Mouse (Mus musculus) layer of hippocampus, postnatal 10 days (tissue): ENCODE results near the gene Psmc3ip. TPM values are rescaled to one million over a fixed set of nuclear protein-coding genes. Genes with fewer than 3 reads are reported as not detected.

Experiments
- DNase-seq, 2 experiments: peaks; one replicate each; pipeline ENCODE4 v3.0.0; 2021; ENCODE audit warnings: low spot score in 2 of 2
- total RNA-seq, 2 experiments: library from RNA; stranded (reverse); gene quantifications; 2 replicates each; pipeline ENCODE4 v1.2.3; 2021

Psmc3ip gene
- total RNA-seq, 2 experiments from 2014 or later, result 5.8 to 7.0 TPM

- DNase-seq, result no peak
These were observed 14.8 kb downstream of the Psmc3ip start for GRCm38 (mm10) chr11:101080421-101080820.

DNA sequence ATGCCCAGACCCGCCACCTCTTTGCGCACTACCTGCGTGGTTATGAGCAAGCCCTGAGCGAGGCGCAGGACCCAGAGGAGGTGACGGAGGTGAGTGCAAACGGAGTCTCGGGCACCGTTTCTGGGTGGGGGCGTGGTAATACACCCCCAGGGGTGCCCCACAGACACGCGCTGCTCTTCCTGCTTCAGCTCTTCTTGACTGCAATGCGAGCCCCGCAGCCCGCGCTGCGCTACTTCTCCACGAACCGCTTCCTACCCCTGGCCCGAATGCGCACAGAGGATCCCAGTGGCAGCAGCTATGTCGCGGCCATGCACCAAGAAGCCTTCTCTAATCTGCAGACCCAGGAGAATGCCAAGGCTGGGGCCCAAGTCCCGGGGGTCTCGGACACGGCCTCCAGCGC, 15.5 kb downstream of the Psmc3ip start:
- DNase-seq, result no peak

GRCm38 (mm10) chr11:101078121-101078520, 17.1 kb downstream of the Psmc3ip start, which contains the start of gene Hsd17b1:
Gene Hsd17b1 (plus strand): TSS chr11:101078411.
- DNase-seq, result no peak

DNA sequence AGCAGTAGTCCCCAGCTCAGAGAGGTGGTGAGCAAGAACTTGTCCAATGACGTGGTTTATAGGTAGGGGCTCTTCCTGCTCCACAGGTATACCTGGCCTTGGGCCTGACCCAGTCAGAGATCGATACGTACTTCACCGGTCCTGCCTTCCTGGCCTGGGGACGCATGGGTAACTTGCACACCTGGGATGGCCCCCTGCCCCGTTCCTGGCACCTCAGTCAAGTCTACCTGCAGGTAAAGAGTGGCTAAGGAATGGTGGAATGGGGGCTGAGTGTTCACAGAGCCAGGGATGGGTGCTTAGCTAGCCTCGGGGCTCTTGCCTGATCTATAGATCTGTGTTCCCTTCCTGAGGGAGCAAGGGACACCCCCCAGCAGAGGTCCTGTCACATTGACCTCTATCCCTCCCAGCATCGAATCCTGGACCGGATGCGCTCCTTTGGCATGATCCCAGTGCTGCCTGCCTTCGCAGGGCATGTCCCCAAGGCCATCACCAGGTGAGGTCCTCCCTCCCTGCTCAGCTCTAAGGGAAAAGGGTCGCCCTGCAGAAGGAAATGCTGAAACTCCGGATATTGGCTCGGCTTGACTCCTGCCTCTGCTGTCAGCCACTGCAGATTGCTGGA, 23.3 kb downstream of the Psmc3ip start:
- DNase-seq, result peak in 1 of 2 experiments; percentile 13

- no peak for DNase-seq
These were observed 24.2 kb downstream of the Psmc3ip start for GRCm38 (mm10) chr11:101070987-101071386.

GRCm38 (mm10) chr11:101070189-101070527, 25.1 kb downstream of the Psmc3ip start:
- DNase-seq, result no peak

DNA sequence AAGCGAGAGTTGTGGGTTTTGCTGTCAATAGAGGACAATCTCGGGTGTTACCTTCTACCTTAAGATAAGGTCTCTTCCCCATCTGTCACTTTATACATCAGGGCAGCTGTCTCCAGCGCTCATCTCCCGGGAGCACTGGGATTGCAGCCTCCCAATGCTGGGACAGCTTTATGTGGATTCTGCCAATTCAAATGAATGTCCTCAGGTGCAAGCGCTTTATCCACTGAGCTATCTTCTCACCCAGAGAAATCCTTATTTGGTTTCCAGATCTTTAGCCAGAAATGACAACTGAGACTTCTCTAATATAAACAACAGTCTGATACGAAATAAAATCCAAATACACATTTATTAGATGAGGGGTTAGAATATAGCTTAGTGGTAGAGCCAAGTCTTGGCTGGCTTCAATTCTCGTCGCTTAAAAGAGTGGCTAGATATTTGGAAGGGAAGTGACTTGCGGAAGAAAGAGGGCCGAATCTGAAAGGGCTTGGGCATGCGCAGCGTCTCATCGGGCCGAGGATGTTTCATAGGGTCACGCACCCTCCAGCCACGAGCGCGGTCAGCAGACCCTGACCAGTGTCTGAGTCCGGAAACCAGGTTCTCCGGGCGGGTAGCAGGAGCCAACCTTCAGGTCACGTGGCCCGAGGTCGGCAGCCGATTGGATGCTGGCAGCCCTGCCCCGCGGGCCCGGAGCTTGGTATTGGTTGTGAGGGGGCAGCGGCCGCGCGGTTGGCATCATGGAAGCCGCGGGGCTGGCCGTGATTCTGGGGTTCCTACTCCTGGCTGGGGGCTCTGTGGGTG, 25.6 kb downstream of the Psmc3ip start, which contains the start of gene Naglu:
Naglu (plus strand) TSS at position 622 of the 798 bp plus-strand sequence.
- peak; percentile 92 to 96 for DNase-seq

GRCm38 (mm10) chr11:101066549-101067412, 28.5 kb downstream of the Psmc3ip start:
- peak; percentile 83 to 88 for DNase-seq

- DNase-seq, result no peak
These were observed 30.2 kb downstream of the Psmc3ip start for GRCm38 (mm10) chr11:101065002-101065401.

DNA sequence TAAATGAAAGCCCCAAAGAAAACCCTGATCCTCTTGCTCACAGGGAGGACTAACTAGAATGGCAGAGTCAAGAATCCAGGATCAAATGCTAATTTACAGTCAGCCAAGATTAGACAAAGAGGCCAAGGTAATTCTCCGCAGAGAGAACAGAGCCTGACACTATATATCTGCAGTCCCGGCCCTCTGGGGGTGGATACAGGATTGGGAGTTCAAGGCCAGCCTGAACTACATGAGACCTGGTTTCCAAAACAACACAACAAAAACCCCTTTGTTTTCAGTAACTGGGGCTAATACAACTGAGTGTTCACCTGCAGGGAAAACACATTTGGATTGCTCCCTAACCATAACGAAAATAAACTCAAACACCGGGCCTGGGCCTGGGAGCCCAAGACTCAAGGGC, 30.8 kb downstream of the Psmc3ip start:
- DNase-seq, result no peak

- DNase-seq, result peak in 1 of 2 experiments; percentile 54
These were observed 31.4 kb downstream of the Psmc3ip start for GRCm38 (mm10) chr11:101063676-101064327.

DNA sequence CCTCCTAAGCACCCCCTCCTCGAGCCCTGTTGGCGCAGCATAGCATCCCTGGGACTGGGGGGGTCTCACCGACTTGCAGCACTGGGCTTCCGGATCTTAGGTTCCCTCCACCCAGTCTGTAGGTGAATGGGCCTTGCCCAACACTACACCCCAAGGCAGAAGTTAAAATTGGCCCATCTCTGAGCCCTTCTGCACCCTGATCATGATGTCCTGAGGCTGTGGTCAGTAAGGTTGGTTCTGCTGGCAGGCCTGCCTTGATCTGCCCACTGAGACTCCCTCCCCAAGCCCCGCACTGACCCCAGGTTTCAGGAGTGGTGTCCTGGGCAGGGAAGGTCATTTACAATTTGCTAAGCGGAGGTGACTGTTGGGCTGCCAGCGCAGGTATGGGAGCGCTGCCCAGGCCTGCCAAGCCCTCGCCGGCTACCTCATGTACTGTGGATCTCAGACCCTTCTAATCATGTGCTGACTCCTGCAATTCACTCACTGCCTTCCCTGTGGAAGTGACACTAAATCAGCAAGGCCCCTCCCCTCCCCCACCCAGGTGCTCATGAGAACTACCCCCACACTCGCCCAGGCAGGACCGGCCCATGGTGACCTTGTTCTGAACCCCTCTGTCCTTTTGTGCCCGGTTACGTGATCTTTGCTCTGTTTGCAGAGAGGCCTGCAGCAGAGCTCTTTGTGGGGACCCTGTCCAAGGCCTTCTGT, 32.1 kb downstream of the Psmc3ip start:
- no peak for DNase-seq

DNA sequence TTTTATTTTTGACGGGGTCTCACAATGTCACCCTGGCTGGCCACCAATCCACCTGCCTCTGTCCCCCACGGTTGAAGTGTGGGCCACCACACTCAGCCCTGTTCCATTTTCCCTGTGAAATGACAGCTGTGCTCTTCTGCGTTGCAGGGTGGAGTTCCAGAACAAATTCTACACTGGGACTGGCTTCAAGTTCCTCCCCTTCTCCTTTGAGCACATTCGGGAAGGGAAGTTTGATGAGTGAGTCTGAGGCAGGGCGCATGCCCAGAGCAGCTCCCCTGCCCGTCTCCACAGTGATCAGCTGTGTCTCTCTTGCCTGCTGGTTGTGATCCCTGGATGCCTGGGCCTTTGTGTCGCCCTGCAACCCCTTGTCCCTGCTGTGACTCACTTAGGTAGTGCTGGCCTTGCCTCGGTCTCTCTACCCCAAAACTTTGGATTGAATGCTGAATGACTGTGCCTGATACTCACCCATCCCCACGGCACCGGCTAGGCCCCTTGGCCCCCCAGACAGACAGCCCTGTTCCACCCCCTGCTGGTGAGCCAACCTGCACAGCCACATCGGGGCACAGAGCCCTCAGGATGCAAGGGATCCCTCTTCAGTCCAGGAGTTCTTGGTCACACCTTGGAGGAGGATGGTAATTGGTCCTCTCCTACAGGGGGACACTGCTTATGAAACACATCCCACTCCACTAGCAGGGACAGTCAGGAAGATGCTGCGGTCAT, 32.9 kb downstream of the Psmc3ip start:
- peak in 1 of 2 experiments; percentile 46 for DNase-seq

DNA sequence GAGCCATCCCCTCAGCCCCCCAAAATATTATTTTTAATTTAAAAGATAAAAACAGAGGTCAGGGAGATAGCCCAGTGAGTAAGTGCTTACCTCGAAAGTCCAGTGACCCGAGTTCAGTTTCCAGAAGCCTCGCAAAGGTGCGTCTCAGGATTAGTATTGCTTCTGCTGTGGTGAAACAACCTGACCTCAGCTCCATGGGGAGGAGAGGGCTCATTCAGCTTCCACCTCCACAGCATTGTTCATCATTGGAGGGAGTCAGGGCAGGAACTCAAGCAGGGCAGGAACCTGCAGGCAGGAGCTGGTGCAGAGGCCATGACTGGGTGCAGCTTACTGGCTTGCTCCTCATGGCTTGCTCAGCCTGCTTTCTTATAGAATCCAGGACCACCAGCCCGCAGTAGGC, 34.2 kb downstream of the Psmc3ip start:
- no peak for DNase-seq

- peak in 1 of 2 experiments; percentile 49 for DNase-seq
These were observed 35.1 kb downstream of the Psmc3ip start for GRCm38 (mm10) chr11:101060126-101060525.

- DNase-seq, result no peak
These were observed 35.8 kb downstream of the Psmc3ip start for GRCm38 (mm10) chr11:101059473-101059872.

GRCm38 (mm10) chr11:101058726-101059125, 36.5 kb downstream of the Psmc3ip start:
- no peak for DNase-seq

DNA sequence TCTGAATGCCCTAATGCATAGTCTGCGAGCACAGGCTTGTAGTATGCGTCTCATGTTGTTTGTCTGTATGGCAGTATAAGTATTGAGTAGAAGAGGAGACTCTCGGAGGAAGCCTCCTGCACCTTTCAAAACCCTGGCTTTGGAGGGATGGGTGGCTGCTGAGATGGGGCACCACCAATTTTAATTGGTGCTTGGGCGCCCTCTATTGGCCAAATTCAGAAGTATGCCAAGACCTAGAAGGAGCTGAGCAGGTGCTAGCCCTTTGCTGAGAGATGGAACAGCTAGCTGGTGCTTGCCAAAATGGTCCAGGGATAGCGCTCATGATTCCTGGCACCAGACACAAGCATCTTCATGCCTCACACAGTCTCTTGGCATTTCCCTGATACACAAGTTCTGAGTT, 37.4 kb downstream of the Psmc3ip start:
- peak; percentile 89 to 92 for DNase-seq

DNA sequence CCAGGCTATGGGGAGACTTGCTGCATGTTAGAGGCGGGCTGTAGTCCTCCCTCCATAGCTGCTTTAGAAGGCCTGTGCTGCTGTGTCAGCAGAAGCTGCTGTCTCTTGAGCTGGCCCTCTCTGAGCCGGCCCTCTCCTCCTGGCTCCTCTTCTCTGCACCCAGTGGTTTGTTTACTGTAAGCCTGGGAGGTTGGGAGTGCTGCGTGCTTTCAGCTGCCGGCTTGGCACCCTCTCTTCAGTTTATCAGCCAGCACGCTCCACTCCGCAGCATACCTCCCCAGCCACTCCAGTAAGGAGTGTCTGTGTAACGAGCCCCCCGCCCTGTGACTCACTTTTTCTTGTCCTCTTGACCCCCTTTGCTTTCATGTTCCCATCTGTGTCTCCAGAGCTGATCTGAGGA, 38.4 kb downstream of the Psmc3ip start:
- DNase-seq, result peak; percentile 22 to 25

DNA sequence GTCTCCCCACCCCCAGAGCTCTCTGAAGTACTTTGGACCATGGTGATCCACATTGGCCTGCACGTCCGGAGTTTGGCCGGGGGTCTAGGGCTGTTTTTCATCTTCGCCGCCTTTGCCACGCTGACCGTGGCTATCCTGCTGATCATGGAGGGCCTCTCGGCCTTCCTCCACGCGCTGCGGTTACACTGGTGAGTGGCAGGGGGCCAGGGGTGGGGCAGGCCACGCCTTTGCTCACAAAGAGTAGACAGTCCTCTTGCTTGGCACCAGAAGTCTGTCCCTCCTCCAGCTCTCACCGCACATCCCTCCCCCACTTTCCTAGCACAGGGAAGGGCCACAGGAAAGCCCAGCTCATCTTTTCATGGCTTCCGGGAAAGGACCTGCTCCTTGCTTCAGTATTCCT, 39.8 kb downstream of the Psmc3ip start:
- no peak for DNase-seq
